Mouse (Mus musculus) right cerebral cortex, adult 18-20 months (tissue): ENCODE measurements at regions not wholly inside any gene's neighbourhood (a gene's known extent, or its start where the extent isn't known, plus 50 kb on each side); places are given as distances from the start of the nearest gene placed in this dataset.

Experiments used
- DNase-seq: peaks from one replicate; pipeline ENCODE4 v3.0.0; 2022; ENCODE audit warnings: mixed read lengths

- no peak for DNase-seq
Observed at GRCm38 (mm10) chr15:51265971-51266370, 2618.7 kb upstream of the Gm7489 start.

GRCm38 (mm10) chr15:51271632-51272312 lies 2612.9 kb upstream of the Gm7489 start:
- no peak for DNase-seq

GRCm38 (mm10) chr15:51285334-51285733 lies 2599.4 kb upstream of the Gm7489 start:
- no peak for DNase-seq

GRCm38 (mm10) chr15:51286352-51286751 lies 2598.4 kb upstream of the Gm7489 start:
- DNase-seq = no peak

- no peak for DNase-seq
Observed at GRCm38 (mm10) chr15:51288911-51289432, 2595.7 kb upstream of the Gm7489 start.

GRCm38 (mm10) chr15:51289916-51290315 lies 2594.8 kb upstream of the Gm7489 start:
- DNase-seq = no peak

- DNase-seq = no peak
Observed at GRCm38 (mm10) chr15:51291183-51291582, 2593.5 kb upstream of the Gm7489 start.

GRCm38 (mm10) chr15:51296841-51297240 lies 2587.9 kb upstream of the Gm7489 start:
- DNase-seq = no peak

GRCm38 (mm10) chr15:51318072-51318471 lies 2566.6 kb upstream of the Gm7489 start:
- no peak for DNase-seq

GRCm38 (mm10) chr15:51318760-51319159 lies 2565.9 kb upstream of the Gm7489 start:
- no peak for DNase-seq

GRCm38 (mm10) chr15:51320366-51320894 lies 2564.3 kb upstream of the Gm7489 start:
- no peak for DNase-seq

GRCm38 (mm10) chr15:51323284-51323683 lies 2561.4 kb upstream of the Gm7489 start:
- no peak for DNase-seq

- DNase-seq = no peak
Observed at GRCm38 (mm10) chr15:51324211-51324610, 2560.5 kb upstream of the Gm7489 start.

GRCm38 (mm10) chr15:51327702-51328101 lies 2557.0 kb upstream of the Gm7489 start:
- DNase-seq = no peak

GRCm38 (mm10) chr15:51336441-51336840 lies 2548.3 kb upstream of the Gm7489 start:
- no peak for DNase-seq

- no peak for DNase-seq
Observed at GRCm38 (mm10) chr15:51346301-51346700, 2538.4 kb upstream of the Gm7489 start.

GRCm38 (mm10) chr15:51363391-51363790 lies 2521.3 kb upstream of the Gm7489 start:
- no peak for DNase-seq

GRCm38 (mm10) chr15:51371162-51371561 lies 2513.5 kb upstream of the Gm7489 start:
- DNase-seq = no peak

- DNase-seq = no peak
Observed at GRCm38 (mm10) chr15:51390383-51390782, 2494.3 kb upstream of the Gm7489 start.

- peak; percentile 27 for DNase-seq
Observed at GRCm38 (mm10) chr15:51391352-51391751, 2493.4 kb upstream of the Gm7489 start.

- peak; percentile 35 for DNase-seq
Observed at GRCm38 (mm10) chr15:51392449-51393405, 2492.0 kb upstream of the Gm7489 start.

- DNase-seq = no peak
Observed at GRCm38 (mm10) chr15:51395961-51396360, 2488.7 kb upstream of the Gm7489 start.

- no peak for DNase-seq
Observed at GRCm38 (mm10) chr15:51403581-51403980, 2481.1 kb upstream of the Gm7489 start.
